Mouse (Mus musculus) midbrain, embryonic 12.5 days (tissue): ENCODE results near the gene Cyp1a1. TPM values are rescaled to one million over a fixed set of nuclear protein-coding genes. Genes with fewer than 3 reads are reported as not detected.

ENCODE experiments used
- ATAC-seq: fragments of 200-750 bp; cut with Nextera tagmentation; 2 replicates; pipeline ENCODE4 v1.8.0; 2017; ENCODE audit warnings: low read depth, moderate TSS enrichment, moderate library complexity; ENCODE audit not compliant: low FRiP score
- H3K27ac ChIP-seq: fragments of 300-500 bp; sonication (generic); replicated peaks from 2 replicates; pipeline ENCODE4 v1.5.1; 2016; ENCODE audit warnings: mild to moderate bottlenecking
- H3K27me3 ChIP-seq: fragments of 300-500 bp; sonication (generic); 2 replicates; pipeline ENCODE4 v1.6.1; 2016; ENCODE audit warnings: mild to moderate bottlenecking
- H3K36me3 ChIP-seq: fragments of 300-500 bp; sonication (generic); 2 replicates; pipeline ENCODE4 v1.6.1; 2016
- H3K4me1 ChIP-seq: fragments of 300-500 bp; sonication (generic); 2 replicates; pipeline ENCODE4 v1.6.1; 2016
- H3K4me2 ChIP-seq: fragments of 300-500 bp; sonication (generic); replicated peaks from 2 replicates; pipeline ENCODE4 v1.6.1; 2016; ENCODE audit warnings: mild to moderate bottlenecking, moderate library complexity
- H3K4me3 ChIP-seq: fragments of 300-500 bp; sonication (generic); 2 replicates; pipeline ENCODE4 v1.5.1; 2016; ENCODE audit warnings: mild to moderate bottlenecking
- H3K9ac ChIP-seq: fragments of 300-500 bp; sonication (generic); replicated peaks from 2 replicates; pipeline ENCODE4 v1.6.1; 2016; ENCODE audit warnings: mild to moderate bottlenecking, moderate library complexity
- H3K9me3 ChIP-seq: fragments of 300-500 bp; sonication (generic); 2 replicates; pipeline ENCODE4 v1.6.1; 2016; ENCODE audit warnings: mild to moderate bottlenecking
- WGBS: fragments of 180-500 bp; shearing (Covaris S2); methylation state at CpG from one replicate; pipeline ENCODE4 v1.1.7; 2016; 5-methylcytosine and 5-hydroxymethylcytosine counted together
- polyA plus RNA-seq: library from polyadenylated mRNA; unstranded; fragments of >200 nt; fragmentation: Nextera tagmentation; extraction: Ambion mirVana; gene quantifications from 2 replicates; pipeline ENCODE4 v1.2.1, GENCODE M21; 2016

Cyp1a1 gene
- polyA plus RNA-seq, 1 experiment from 2014 or later: not detected

- H3K4me3 ChIP-seq: no peak overlapping the region
- peaks cover 3% of the 10 kb centered on the region; the same call in 1 of the 2 replicates for H3K4me1 ChIP-seq
- peaks cover 12% of the 10 kb centered on the region; the same call in 1 of the 2 replicates for H3K27me3 ChIP-seq
- no peak overlapping the region for H3K9ac ChIP-seq
- ATAC-seq: no peak
- no peaks in the 10 kb centered on the region for H3K9me3 ChIP-seq
- H3K27ac ChIP-seq: no peak overlapping the region
- no peaks in the 10 kb centered on the region for H3K36me3 ChIP-seq
- H3K4me2 ChIP-seq: no peak overlapping the region
- WGBS: 85% methylated on average over 4 of the region's 4 CpGs
Measured at GRCm38 (mm10) chr9:57658970-57659369, 28.8 kb upstream of the Cyp1a1 start.

DNA sequence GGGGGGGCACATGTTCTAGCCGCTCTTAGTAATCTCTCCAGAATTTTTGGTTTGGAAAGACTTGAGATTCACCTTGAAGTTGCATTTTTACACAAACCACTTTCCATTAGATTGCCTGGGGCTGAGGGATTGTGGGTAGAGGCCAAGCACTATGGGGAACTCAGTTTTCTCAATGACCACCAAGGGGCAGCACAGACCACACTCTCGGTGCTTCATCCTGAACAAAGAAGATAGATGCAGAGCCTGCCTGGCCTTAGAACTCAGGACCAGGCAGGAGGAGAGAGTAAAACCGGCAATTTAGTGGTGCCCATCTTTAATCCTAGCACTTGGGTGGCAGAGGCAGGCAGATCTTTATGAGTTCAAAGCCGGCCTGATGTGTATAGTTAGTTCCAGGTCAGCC is 28.0 kb upstream of the Cyp1a1 start:
- 31% methylated on average over 4 of the region's 4 CpGs for WGBS
- Histone ChIP-seq H3K36me3 (no peaks in the 10 kb centered on the region), H3K9ac (no peak overlapping the region), H3K9me3 (no peaks in the 10 kb centered on the region), H3K4me3 (no peak overlapping the region), H3K4me2 (no peak overlapping the region), H3K4me1 (peaks cover 3% of the 10 kb centered on the region; the same call in 1 of the 2 replicates), H3K27me3 (peaks cover 7% of the 10 kb centered on the region; the same call in 1 of the 2 replicates), H3K27ac (no peak overlapping the region)
- no peak for ATAC-seq

DNA sequence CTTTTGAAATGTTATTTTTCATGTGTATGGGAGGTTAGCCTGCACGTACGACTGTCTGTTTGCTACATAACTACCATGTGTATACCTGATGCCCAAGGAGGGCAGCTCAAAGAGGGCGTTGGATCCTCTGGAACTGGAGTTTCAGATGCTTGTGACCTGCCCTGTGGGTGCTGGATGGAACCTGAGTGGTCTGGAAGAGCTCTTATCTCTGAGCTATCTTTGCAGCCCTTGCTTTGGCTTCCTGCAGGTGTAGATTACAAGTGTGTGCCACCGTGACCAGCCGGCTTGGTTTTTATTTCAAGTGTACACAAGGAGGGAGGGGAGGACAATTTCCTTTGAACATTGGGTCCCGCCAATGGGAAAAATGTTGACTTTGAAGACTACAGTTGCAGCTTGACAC is 27.2 kb upstream of the Cyp1a1 start:
- H3K4me1 ChIP-seq: peaks cover 3% of the 10 kb centered on the region; the same call in 1 of the 2 replicates
- H3K9me3 ChIP-seq: no peaks in the 10 kb centered on the region
- H3K36me3 ChIP-seq: no peaks in the 10 kb centered on the region
- H3K9ac ChIP-seq: no peak overlapping the region
- no peak overlapping the region for H3K4me2 ChIP-seq
- WGBS: 89% methylated on average over 6 of the region's 6 CpGs
- no peak overlapping the region for H3K4me3 ChIP-seq
- H3K27me3 ChIP-seq: peaks cover 7% of the 10 kb centered on the region; the same call in 1 of the 2 replicates
- no peak overlapping the region for H3K27ac ChIP-seq
- no peak for ATAC-seq

DNA sequence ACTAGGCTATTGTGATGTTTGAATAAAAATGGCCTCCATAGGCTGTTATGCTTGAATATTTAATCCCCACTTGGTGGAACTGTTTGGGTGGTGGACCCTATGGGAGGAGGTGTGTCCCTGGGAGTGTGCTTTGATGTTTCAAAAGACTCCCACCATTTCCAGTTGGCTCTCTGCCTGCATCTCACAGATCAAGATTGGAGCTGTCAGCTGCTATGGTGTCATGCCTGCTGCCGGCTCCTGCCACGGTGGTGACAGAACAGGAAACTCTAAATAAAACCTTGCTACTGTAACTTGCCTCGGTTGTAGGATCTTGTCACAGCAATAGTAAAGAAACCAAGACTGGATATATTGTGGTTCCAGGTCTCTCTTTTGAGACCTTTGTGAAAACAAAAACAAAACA is 26.2 kb upstream of the Cyp1a1 start:
- H3K36me3 ChIP-seq: no peaks in the 10 kb centered on the region
- no peak overlapping the region for H3K4me2 ChIP-seq
- H3K27ac ChIP-seq: no peak overlapping the region
- H3K27me3 ChIP-seq: peaks cover 5% of the 10 kb centered on the region; the same call in 1 of the 2 replicates
- no peaks in the 10 kb centered on the region for H3K9me3 ChIP-seq
- H3K4me3 ChIP-seq: no peak overlapping the region
- 85% methylated on average over 3 of the region's 3 CpGs for WGBS
- no peak for ATAC-seq
- no peaks in the 10 kb centered on the region for H3K4me1 ChIP-seq
- H3K9ac ChIP-seq: no peak overlapping the region

DNA sequence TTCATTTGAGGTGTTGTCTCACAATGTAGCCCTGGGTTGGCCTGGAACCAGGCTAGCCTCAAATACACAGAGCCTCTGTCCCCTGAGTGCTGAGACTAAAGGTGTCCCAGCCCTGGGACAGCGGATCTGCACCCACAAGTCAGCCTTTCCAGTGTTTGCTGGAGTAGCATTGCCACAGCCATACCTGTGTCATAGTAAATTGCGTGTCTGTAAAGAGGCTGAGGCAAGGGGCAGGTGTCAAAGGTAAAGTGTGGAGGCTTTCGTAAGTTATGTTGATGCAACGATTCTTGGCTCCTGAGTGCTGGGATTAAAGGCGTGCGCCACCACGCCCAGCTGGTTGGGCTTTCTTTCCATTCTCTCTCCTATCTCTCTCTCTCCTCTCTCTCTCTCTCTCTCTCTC is 23.1 kb upstream of the Cyp1a1 start:
- 65% methylated on average over 7 of the region's 7 CpGs for WGBS
- Histone ChIP-seq H3K4me1 (no peaks in the 10 kb centered on the region), H3K9me3 (no peaks in the 10 kb centered on the region), H3K36me3 (no peaks in the 10 kb centered on the region), H3K4me2 (no peak overlapping the region), H3K9ac (no peak overlapping the region), H3K27me3 (no peaks in the 10 kb centered on the region), H3K27ac (no peak overlapping the region), H3K4me3 (no peak overlapping the region)
- no peak for ATAC-seq

DNA sequence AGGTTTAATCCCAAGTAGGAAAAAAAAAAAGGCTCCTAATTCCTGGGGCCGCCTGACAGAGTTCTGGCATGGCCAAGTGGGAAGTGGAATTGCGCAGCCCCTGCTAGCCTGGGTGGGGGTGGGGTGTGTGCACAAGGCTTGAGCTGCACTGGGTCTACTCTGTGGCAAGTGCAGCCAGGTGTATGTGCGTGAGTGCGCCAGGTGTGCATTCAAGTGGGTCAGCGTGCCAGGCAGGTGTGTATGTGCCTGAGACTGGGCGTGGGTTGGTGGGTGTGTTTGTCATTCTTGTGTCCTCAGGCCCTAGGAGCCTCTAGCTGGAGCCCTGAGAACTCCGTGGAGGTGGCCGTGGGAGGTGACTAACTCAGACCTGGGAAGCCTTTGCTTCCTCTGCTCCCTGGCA is 21.2 kb upstream of the Cyp1a1 start:
- Histone ChIP-seq H3K9me3 (no peaks in the 10 kb centered on the region), H3K4me3 (no peak overlapping the region), H3K27ac (no peak overlapping the region), H3K4me1 (no peaks in the 10 kb centered on the region), H3K36me3 (no peaks in the 10 kb centered on the region), H3K27me3 (no peaks in the 10 kb centered on the region), H3K4me2 (no peak overlapping the region), H3K9ac (no peak overlapping the region)
- ATAC-seq: no peak
- WGBS: 87% methylated on average over 8 of the region's 8 CpGs

GRCm38 (mm10) chr9:57667136-57667535 is 20.6 kb upstream of the Cyp1a1 start:
- Histone ChIP-seq H3K9me3 (no peaks in the 10 kb centered on the region), H3K9ac (no peak overlapping the region), H3K36me3 (no peaks in the 10 kb centered on the region), H3K27ac (no peak overlapping the region), H3K4me3 (no peak overlapping the region), H3K4me2 (no peak overlapping the region), H3K4me1 (no peaks in the 10 kb centered on the region), H3K27me3 (no peaks in the 10 kb centered on the region)
- WGBS: 79% methylated on average over 3 of the region's 3 CpGs
- no peak for ATAC-seq

DNA sequence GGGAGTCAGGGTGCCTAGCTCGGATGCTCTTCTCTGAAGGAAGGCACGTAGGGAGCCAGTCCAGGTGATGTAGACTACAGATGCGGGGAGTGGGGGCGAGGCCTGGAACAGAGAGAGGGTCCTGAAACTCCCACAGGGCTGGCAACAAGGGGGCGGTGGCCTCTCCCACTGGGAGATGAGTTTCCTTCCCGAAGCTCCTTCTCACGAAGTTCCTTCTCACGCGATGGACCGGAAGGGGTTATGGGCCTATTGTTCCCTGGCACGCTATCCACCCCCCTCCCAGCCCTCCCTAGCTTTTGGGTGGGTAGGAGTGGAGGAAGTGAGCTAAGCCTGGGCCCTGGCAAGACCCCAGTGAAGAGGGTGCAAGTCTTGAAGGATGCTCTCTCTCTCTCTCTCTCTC is 19.9 kb upstream of the Cyp1a1 start:
- Histone ChIP-seq H3K27ac (no peak overlapping the region), H3K9ac (no peak overlapping the region), H3K4me2 (no peak overlapping the region), H3K27me3 (no peaks in the 10 kb centered on the region), H3K4me1 (no peaks in the 10 kb centered on the region), H3K4me3 (no peak overlapping the region), H3K36me3 (no peaks in the 10 kb centered on the region), H3K9me3 (no peaks in the 10 kb centered on the region)
- WGBS: 61% methylated on average over 11 of the region's 11 CpGs
- ATAC-seq: no peak

DNA sequence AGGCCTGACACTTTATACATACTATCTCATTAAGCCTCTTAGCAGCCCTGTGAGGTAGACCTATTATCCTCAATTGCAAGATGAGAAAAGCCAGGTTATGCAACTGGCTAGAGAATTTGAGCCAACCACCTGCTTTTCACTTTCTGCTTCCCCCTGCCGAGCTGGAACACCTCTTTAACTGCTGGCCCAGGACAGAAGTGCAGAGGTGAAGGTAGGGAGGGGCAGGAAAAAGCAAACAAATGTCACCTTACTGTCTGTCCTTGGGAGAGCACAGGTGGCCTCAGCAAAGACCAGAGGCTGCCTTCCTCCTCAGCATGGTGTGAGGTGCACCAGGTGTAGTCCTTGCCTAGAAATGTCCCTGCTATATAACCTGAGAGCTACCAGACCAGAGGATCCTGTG is 19.5 kb upstream of the Cyp1a1 start:
- Histone ChIP-seq H3K36me3 (no peaks in the 10 kb centered on the region), H3K9ac (no peak overlapping the region), H3K4me2 (no peak overlapping the region), H3K4me3 (no peak overlapping the region), H3K9me3 (no peaks in the 10 kb centered on the region), H3K4me1 (no peaks in the 10 kb centered on the region), H3K27me3 (0 out of 2 replicates have a peak, but pooled peaks cover 2% of the 10 kb centered on the region), H3K27ac (no peak overlapping the region)
- 59% methylated on average over 1 of the region's 1 CpGs for WGBS
- no peak for ATAC-seq

DNA sequence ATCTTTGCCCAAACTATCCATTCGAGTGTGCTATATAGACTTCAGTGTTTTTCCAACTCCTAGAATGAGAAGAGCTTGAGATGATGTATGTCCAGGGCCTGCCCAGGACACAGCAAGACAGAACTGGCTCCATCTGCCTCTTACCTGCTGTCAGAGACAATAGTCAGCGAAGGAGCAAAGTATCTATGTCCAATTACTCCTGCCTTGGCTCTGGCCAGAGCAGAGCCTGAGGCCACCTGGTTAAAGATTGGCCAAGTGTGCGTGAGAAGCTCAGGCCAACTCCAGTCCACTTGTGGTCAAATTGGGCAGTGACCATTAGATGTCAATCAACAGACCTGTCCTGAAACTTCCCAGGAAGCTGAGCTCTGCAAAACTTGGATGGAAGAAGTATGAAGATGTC is 18.2 kb upstream of the Cyp1a1 start:
- H3K9me3 ChIP-seq: no peaks in the 10 kb centered on the region
- H3K4me2 ChIP-seq: no peak overlapping the region
- H3K9ac ChIP-seq: no peak overlapping the region
- H3K4me3 ChIP-seq: no peak overlapping the region
- H3K4me1 ChIP-seq: no peaks in the 10 kb centered on the region
- ATAC-seq: no peak
- no peak overlapping the region for H3K27ac ChIP-seq
- H3K27me3 ChIP-seq: 0 out of 2 replicates have a peak, but pooled peaks cover 3% of the 10 kb centered on the region
- 84% methylated on average over 3 of the region's 3 CpGs for WGBS
- no peaks in the 10 kb centered on the region for H3K36me3 ChIP-seq

DNA sequence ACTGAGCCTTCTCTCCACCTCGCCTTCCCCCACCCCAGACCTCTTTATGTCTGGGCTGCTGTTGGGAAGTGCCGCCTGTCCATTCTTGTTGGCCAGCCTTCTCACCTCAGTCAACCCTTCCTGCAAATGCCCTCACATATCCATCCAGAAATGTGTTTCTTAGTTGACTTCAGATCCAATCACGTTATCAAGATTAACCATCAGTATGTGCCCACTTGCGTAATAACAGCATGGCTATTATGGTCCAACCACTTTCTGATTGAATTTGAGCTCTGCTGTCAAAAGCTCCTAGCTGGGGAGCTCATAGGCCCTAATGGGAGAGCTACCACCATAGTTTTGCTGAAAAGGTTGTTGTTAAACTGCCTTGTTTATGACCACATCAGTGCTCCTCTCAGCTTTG is 16.7 kb upstream of the Cyp1a1 start:
- Histone ChIP-seq H3K4me1 (no peaks in the 10 kb centered on the region), H3K9me3 (no peaks in the 10 kb centered on the region), H3K36me3 (no peaks in the 10 kb centered on the region), H3K27me3 (0 out of 2 replicates have a peak, but pooled peaks cover 3% of the 10 kb centered on the region), H3K27ac (no peak overlapping the region), H3K4me3 (no peak overlapping the region), H3K9ac (no peak overlapping the region), H3K4me2 (no peak overlapping the region)
- 92% methylated on average over 4 of the region's 4 CpGs for WGBS
- no peak for ATAC-seq

DNA sequence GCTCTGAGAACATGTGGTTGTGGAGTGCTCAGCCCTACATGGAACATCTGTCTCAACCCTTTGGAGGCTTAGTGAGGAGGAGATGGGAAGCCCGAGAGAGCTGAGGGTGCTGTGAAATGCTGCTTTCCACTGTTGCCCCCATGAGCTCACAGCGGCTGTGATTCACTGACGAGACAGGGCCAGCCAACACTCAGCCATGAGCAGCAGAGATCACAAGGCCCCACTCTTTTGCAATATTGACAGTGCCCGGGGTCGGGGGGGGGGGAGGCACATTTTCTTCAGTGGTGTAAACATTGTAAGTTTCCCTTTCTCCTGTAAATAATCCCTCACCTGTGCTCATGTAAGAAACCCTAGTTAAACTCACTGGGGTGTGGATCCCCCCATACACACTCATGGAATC is 16.2 kb upstream of the Cyp1a1 start:
- H3K4me1 ChIP-seq: no peaks in the 10 kb centered on the region

DNA sequence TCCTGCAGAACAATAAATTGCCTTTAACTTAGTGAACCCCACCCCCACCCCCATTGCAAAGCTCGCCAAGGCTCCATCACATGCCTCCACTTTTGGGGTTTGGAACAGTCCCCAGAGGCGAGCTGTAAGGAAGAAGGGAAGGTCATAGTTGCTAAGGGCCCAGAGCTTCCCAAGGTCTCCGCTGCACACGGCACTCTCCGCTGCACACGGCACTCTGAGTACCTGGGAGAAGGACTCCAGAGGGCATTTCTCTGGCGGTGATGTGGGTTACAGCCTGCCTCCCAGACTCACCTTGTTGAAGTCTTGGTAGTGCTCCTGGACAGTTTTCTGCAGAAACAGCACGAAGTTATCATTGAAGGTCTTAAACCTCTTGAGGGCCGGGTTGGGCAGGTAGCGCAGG is 6.3 kb upstream of the Cyp1a1 start:
- H3K9me3 ChIP-seq: no peaks in the 10 kb centered on the region
- H3K27ac ChIP-seq: no peak overlapping the region
- no peak overlapping the region for H3K4me2 ChIP-seq
- no peak overlapping the region for H3K9ac ChIP-seq
- H3K4me1 ChIP-seq: no peaks in the 10 kb centered on the region
- peaks cover 7% of the 10 kb centered on the region for H3K27me3 ChIP-seq
- no peak for ATAC-seq
- H3K36me3 ChIP-seq: no peaks in the 10 kb centered on the region
- no peak overlapping the region for H3K4me3 ChIP-seq
- WGBS: 80% methylated on average over 10 of the region's 10 CpGs

More for the DNA sequence above, 16.2 kb upstream of the Cyp1a1 start:
- no peak for ATAC-seq
- H3K9me3 ChIP-seq: no peaks in the 10 kb centered on the region
- H3K36me3 ChIP-seq: no peaks in the 10 kb centered on the region
- WGBS: 81% methylated on average over 5 of the region's 5 CpGs
- H3K4me3 ChIP-seq: no peak overlapping the region
- no peak overlapping the region for H3K4me2 ChIP-seq
- H3K9ac ChIP-seq: no peak overlapping the region
- no peak overlapping the region for H3K27ac ChIP-seq
- 0 out of 2 replicates have a peak, but pooled peaks cover 3% of the 10 kb centered on the region for H3K27me3 ChIP-seq
